ENCODE assay signal across 9 mouse cellular contexts in the genomic region with DNA sequence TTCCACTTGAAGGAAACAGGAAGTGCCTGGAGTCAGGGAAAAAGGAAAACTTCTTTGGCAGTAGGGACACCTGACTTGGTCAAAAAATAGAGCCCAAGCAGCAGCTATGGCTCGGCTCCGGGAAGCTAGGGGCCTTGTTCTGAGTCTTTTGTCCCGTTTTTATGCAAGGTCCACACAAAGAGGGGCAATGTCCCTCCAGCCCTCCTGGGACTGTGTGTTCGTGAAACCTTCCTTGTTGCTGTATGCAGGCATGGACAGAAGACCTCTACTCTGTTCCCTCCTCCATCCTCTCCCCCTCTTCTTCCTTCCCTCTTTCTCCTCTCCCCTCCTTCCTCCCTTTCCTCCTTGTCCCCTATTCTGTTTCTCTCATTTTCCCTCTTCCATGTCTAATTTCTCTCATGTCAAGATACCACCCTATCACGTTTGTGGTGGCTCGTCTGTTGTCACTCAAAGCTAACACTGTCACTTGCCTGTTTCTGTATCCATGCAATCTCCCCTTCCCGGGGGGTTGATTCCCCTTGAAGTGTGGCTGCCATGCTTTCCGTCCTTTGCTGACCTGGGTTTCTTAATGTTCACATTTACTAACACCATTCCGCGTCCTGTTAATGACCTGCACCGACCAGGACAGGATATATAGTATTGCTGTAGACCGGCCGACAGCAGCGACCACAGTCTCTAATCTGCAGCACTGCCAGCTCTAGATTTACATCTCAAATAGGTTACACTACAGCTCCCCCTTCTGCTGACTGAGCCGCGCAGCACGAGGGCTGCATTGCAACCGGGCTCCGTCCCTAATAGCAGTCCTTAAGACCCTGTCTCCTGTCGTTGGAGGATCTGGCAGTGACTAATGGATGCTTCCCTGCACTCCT.
A peak's percentile ranks its signal among the peaks of the same experiment; 100 is the strongest.
DNase-seq lines count a peak whose midpoint lies in the region; ATAC-seq and TF ChIP-seq lines count a peak whose summit lies in the region.
"Had no signal": no experiment of that assay in that cellular context is flagged by ENCODE, and none has a peak within 500 bp of the region (broad histone marks: within the 10 kb centered on the region; RNA-seq: fewer than 3 reads in every experiment).

No protein-coding gene starts in this region.

- H3K27me3 ChIP-seq in testis, adult 2 months (ENCODE audit: control insufficient read depth, insufficient read depth, low read length) = no peaks in the 10 kb centered on the region
- H3K27me3 ChIP-seq in embryonic facial prominence, embryonic 10.5 days (replicated peaks; ENCODE audit: low read depth, poor library complexity, severe bottlenecking) = peaks cover 22% of the 10 kb centered on the region
- H3K27me3 ChIP-seq in heart, adult 2 months (ENCODE audit: control insufficient read depth, insufficient read depth, low read length) = no peaks in the 10 kb centered on the region
- H3K27me3 ChIP-seq in limb, embryonic 11.5 days (ENCODE audit: control insufficient read depth, insufficient read depth, low read length) = no peaks in the 10 kb centered on the region
- H3K27me3 ChIP-seq in midbrain, embryonic 10.5 days (ENCODE audit: low read depth, poor library complexity, severe bottlenecking) = peaks cover 33% of the 10 kb centered on the region
- no peaks in the 10 kb centered on the region for H3K27me3 ChIP-seq in small intestine, adult 2 months (ENCODE audit: control insufficient read depth, insufficient read depth, low read length)

- peak; percentile 67 for ATAC-seq in limb, embryonic 11.5 days (ENCODE audit: insufficient number of reproducible peaks, low FRiP score, low TSS enrichment, low read depth)

- H3K9ac ChIP-seq in heart, adult 2 months (ENCODE audit: low read depth, low read length) = no peak overlapping the region; the same call in 1 of the 2 replicates
- no peak overlapping the region for H3K9ac ChIP-seq in limb, embryonic 11.5 days (ENCODE audit: low read length)

- no peaks in the 10 kb centered on the region; the same call in 1 of the 2 replicates for H3K4me1 ChIP-seq in testis, adult 2 months (ENCODE audit: control insufficient read depth, insufficient read depth, low read length)
- H3K4me1 ChIP-seq in embryonic facial prominence, embryonic 10.5 days = peaks cover 41% of the 10 kb centered on the region
- H3K4me1 ChIP-seq in heart, adult 2 months (ENCODE audit: control insufficient read depth, insufficient read depth, low read length) = peaks cover 17% of the 10 kb centered on the region
- peaks cover 14% of the 10 kb centered on the region for H3K4me1 ChIP-seq in limb, embryonic 11.5 days (ENCODE audit: control insufficient read depth, insufficient read depth, low read length)
- H3K4me1 ChIP-seq in midbrain, embryonic 10.5 days = peaks cover 72% of the 10 kb centered on the region
- H3K4me1 ChIP-seq in small intestine, adult 2 months (ENCODE audit: control insufficient read depth, insufficient read depth, insufficient read length, low read length) = no peaks in the 10 kb centered on the region; the same call in 1 of the 2 replicates

- TF ChIP-seq POLR2A in testis, adult 2 months (IDR thresholded peaks at IDR 0.05; ENCODE audit: control insufficient read depth, low read depth, low read length) = no peak
- no peak for TF ChIP-seq POLR2A in heart, adult 2 months (IDR thresholded peaks at IDR 0.05; ENCODE audit: insufficient read depth, low read depth, low read length)
- TF ChIP-seq POLR2A in small intestine, adult 2 months (IDR thresholded peaks at IDR 0.05; ENCODE audit: low read depth, low read length) = no peak

- peak; percentile 43; the same call in 1 of the 2 replicates for TF ChIP-seq CTCF in testis, adult 2 months (IDR thresholded peaks at IDR 0.05; ENCODE audit: control insufficient read depth, insufficient read depth, insufficient replicate concordance, low read depth, low read length)
- peak; percentile 83 for TF ChIP-seq CTCF in heart, adult 2 months (IDR thresholded peaks at IDR 0.05)
- peak; percentile 45; the same call in 1 of the 2 replicates for TF ChIP-seq CTCF in small intestine, adult 2 months (IDR thresholded peaks at IDR 0.05; ENCODE audit: extremely low read depth, insufficient read length, insufficient replicate concordance, low read depth, low read length)

- intact Hi-C loops in heart, adult 2 months (cut with DNase I) = loop anchor here (10.0 kb wide), 1 partner anchor 823 kb away; the partner anchor contains the start of gene Zfp503

- no peak overlapping the region for H3K27ac ChIP-seq in testis, adult 2 months (ENCODE audit: control insufficient read depth, insufficient read depth, low read depth, low read length)
- H3K27ac ChIP-seq in embryonic facial prominence, embryonic 10.5 days (replicated peaks) = peak overlapping the region; percentile 68
- peak overlapping the region; percentile 63 for H3K27ac ChIP-seq in heart, adult 2 months
- no peak overlapping the region for H3K27ac ChIP-seq in limb, embryonic 11.5 days (replicated peaks; ENCODE audit: low read depth, low read length)
- peak overlapping the region; percentile 86 for H3K27ac ChIP-seq in midbrain, embryonic 10.5 days (replicated peaks)
- no peak overlapping the region for H3K27ac ChIP-seq in small intestine, adult 2 months (ENCODE audit: insufficient read depth, low read depth, low read length)

- peak overlapping the region; percentile 25 for H3K4me2 ChIP-seq in limb, embryonic 11.5 days (ENCODE audit: low read depth, severe bottlenecking)

- DNase-seq in testis, postnatal 14 days (ENCODE audit: low spot score) = no peak
- peak; percentile 81 for DNase-seq in embryonic facial prominence, embryonic 10.5 days (ENCODE audit: low spot score)
- DNase-seq in heart, adult 2 months = peak; percentile 54 to 62
- peak; percentile 91 for DNase-seq in kidney, adult 9 months
- DNase-seq in limb, embryonic 11.5 days (ENCODE audit: low spot score) = peak; percentile 86
- peak; percentile 81 for DNase-seq in midbrain, embryonic 10.5 days (ENCODE audit: low spot score)

- TF ChIP-seq EP300 in heart, adult 2 months (IDR thresholded peaks at IDR 0.05; ENCODE audit: insufficient read depth, low read depth, low read length) = 0 out of 2 replicates have a peak, but pooled peaks have one; percentile 30

- WGBS in embryonic facial prominence, embryonic 10.5 days = 2% methylated on average over 20 of the region's 20 CpGs
- 5% methylated on average over 20 of the region's 20 CpGs for WGBS in heart, adult 2 months
- WGBS in limb, embryonic 11.5 days = under 1% methylated on average over 20 of the region's 20 CpGs
- 1% methylated on average over 20 of the region's 20 CpGs for WGBS in midbrain, embryonic 10.5 days
- 15% methylated on average over 20 of the region's 20 CpGs for WGBS in small intestine, adult 2 months

- no peaks in the 10 kb centered on the region for H3K79me2 ChIP-seq in heart, adult 2 months (replicated peaks; ENCODE audit: control insufficient read depth, insufficient read depth, low read length)

- H3K36me3 ChIP-seq in testis, adult 2 months (ENCODE audit: control insufficient read depth, insufficient read depth, low read length) = no peaks in the 10 kb centered on the region
- H3K36me3 ChIP-seq in embryonic facial prominence, embryonic 10.5 days (replicated peaks) = no peaks in the 10 kb centered on the region
- no peaks in the 10 kb centered on the region for H3K36me3 ChIP-seq in heart, adult 2 months (ENCODE audit: control insufficient read depth, insufficient read depth, low read length)
- no peaks in the 10 kb centered on the region for H3K36me3 ChIP-seq in limb, embryonic 11.5 days (ENCODE audit: control insufficient read depth, insufficient read depth, low read length)
- H3K36me3 ChIP-seq in midbrain, embryonic 10.5 days = no peaks in the 10 kb centered on the region
- H3K36me3 ChIP-seq in small intestine, adult 2 months (ENCODE audit: control insufficient read depth, insufficient read depth, low read length) = no peaks in the 10 kb centered on the region
- H3K36me3 ChIP-seq: G1E had no signal

- no peaks in the 10 kb centered on the region for H3K9me3 ChIP-seq in embryonic facial prominence, embryonic 10.5 days
- H3K9me3 ChIP-seq in limb, embryonic 11.5 days (ENCODE audit: control insufficient read depth, low read length) = no peaks in the 10 kb centered on the region
- H3K9me3 ChIP-seq in midbrain, embryonic 10.5 days (replicated peaks) = no peaks in the 10 kb centered on the region

- H3K4me3 ChIP-seq in testis, adult 2 months (ENCODE audit: control insufficient read depth, low read depth, low read length) = no peak overlapping the region
- peak overlapping the region; percentile 48 for H3K4me3 ChIP-seq in embryonic facial prominence, embryonic 10.5 days
- H3K4me3 ChIP-seq in heart, adult 2 months = no peak overlapping the region
- no peak overlapping the region for H3K4me3 ChIP-seq in limb, embryonic 11.5 days (ENCODE audit: low read depth, low read length)
- H3K4me3 ChIP-seq in midbrain, embryonic 10.5 days = peak overlapping the region; percentile 49
- H3K4me3 ChIP-seq in small intestine, adult 2 months (ENCODE audit: low read depth, low read length) = no peak overlapping the region

Comparison
In these comparisons a context has a peak if more than half of its experiments do, and no peak if none do; other contexts are left out.
1. H3K27ac ChIP-seq: peak in embryonic facial prominence, embryonic 10.5 days (single experiment), heart, adult 2 months (single experiment) and midbrain, embryonic 10.5 days (single experiment); none in testis, adult 2 months (single experiment), limb, embryonic 11.5 days (single experiment) and small intestine, adult 2 months (single experiment).
2. H3K4me3 ChIP-seq: peak in embryonic facial prominence, embryonic 10.5 days (single experiment) and midbrain, embryonic 10.5 days (single experiment); none in testis, adult 2 months (single experiment), heart, adult 2 months (single experiment), limb, embryonic 11.5 days (single experiment) and small intestine, adult 2 months (single experiment).
3. Peak in every context shown above with its lines, with median percentiles within 50 percentile points of each other: CTCF ChIP-seq.